Mouse (Mus musculus) forebrain, embryonic 16.5 days (tissue): ENCODE data around the gene Dnaaf1. TPM values are rescaled to one million over a fixed set of nuclear protein-coding genes. Genes with fewer than 3 reads are reported as not detected.

Source experiments
- ATAC-seq: fragments of 200-750 bp; cut with Nextera tagmentation; 2 replicates; pipeline ENCODE4 v1.8.0; 2017; ENCODE audit warnings: mild to moderate bottlenecking, moderate library complexity
- H3K27ac ChIP-seq: fragments of 300-500 bp; sonication (generic); 2 replicates; pipeline ENCODE4 v1.5.1; 2014; ENCODE audit warnings: low read length, control low read depth
- H3K27me3 ChIP-seq: fragments of 300-500 bp; sonication (generic); replicated peaks from 2 replicates; pipeline ENCODE4 v1.6.1; 2014; ENCODE audit warnings: low read length; ENCODE audit not compliant: control insufficient read depth, insufficient read depth
- H3K36me3 ChIP-seq: fragments of 300-500 bp; sonication (generic); 2 replicates; pipeline ENCODE4 v1.6.1; 2014; ENCODE audit not compliant: control insufficient read depth, insufficient read depth
- H3K4me1 ChIP-seq: fragments of 300-500 bp; sonication (generic); replicated peaks from 2 replicates; pipeline ENCODE4 v1.6.1; 2014; ENCODE audit warnings: low read length; ENCODE audit not compliant: control insufficient read depth, insufficient read depth
- H3K4me2 ChIP-seq: fragments of 300-500 bp; sonication (generic); 2 replicates; pipeline ENCODE4 v1.6.1; 2014; ENCODE audit warnings: mild to moderate bottlenecking, low read length, control low read depth
- H3K4me3 ChIP-seq: fragments of 300-500 bp; sonication (generic); replicated peaks from 2 replicates; pipeline ENCODE4 v1.5.1; 2014; ENCODE audit warnings: mild to moderate bottlenecking, low read length, control low read depth
- H3K9ac ChIP-seq: fragments of 300-500 bp; sonication (generic); replicated peaks from 2 replicates; pipeline ENCODE4 v1.6.1; 2014; ENCODE audit warnings: low read depth, low read length, control low read depth
- H3K9me3 ChIP-seq: fragments of 300-500 bp; sonication (generic); 2 replicates; pipeline ENCODE4 v1.6.1; 2016; ENCODE audit warnings: low read length; ENCODE audit not compliant: control insufficient read depth
- WGBS: fragments of 180-500 bp; shearing (Covaris S2); extraction: QIAGEN DNeasy Blood & Tissue Kit; methylation state at CpG from one replicate; pipeline ENCODE4 v1.1.7; 2014; 5-methylcytosine and 5-hydroxymethylcytosine counted together
- polyA plus RNA-seq: library from polyadenylated mRNA; unstranded; fragments of >200 nt; fragmentation: Nextera tagmentation; extraction: Ambion mirVana; gene quantifications from 2 replicates; pipeline ENCODE4 v1.2.1, GENCODE M21; 2015

Dnaaf1 gene
- polyA plus RNA-seq, 1 experiment from 2014 or later = 0.39 TPM

DNA sequence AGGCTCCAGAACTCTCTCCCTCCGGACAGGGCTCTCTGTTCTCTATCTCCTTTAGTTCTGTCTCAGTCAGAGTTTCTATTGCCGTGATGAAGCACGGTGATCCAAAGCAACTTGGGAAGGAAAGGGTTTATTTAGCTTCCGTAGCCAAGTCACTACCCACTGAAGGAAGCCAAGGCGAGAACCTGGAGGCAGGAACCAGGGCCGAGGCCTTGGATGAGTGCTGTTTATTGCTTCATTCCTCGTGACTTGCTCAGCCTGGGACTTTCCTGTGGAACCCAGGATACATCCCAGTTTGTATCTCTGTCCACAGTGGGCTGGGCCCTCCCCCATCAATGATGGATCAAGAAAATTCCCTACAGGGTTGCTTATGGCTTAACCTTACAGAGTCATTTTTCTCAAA, 61.7 kb downstream of the Dnaaf1 start:
- Histone ChIP-seq H3K4me1 (peaks cover 2% of the 10 kb centered on the region), H3K9me3 (no peaks in the 10 kb centered on the region), H3K9ac (no peak overlapping the region), H3K27me3 (no peaks in the 10 kb centered on the region), H3K36me3 (no peaks in the 10 kb centered on the region), H3K4me2 (no peak overlapping the region), H3K27ac (no peak overlapping the region), H3K4me3 (no peak overlapping the region)
- no peak for ATAC-seq
- 60% methylated on average over 7 of the region's 7 CpGs for WGBS

DNA sequence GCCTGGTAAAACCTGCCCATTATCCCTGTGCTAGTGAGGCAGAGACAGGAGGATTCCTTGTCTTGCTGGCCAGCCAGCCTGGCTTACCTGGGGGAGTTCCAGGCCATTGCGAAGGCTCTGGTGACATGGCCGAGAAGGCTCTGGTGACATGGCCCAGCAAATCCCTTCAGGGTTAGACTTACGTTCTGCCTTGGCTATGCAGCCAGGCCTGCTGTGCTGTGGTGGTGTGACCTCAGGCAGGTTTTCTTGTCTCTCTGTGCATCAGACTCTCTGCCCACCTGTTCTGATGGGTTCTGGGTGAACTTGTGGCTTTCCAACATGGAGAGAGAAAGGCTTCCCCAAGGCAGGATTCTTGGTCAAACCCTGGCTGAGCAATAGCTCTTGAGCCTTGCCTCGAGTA, 62.3 kb downstream of the Dnaaf1 start:
- no peak overlapping the region for H3K4me3 ChIP-seq
- peaks cover 2% of the 10 kb centered on the region for H3K4me1 ChIP-seq
- H3K27ac ChIP-seq = no peak overlapping the region
- H3K4me2 ChIP-seq = no peak overlapping the region
- WGBS = 82% methylated on average over 4 of the region's 4 CpGs
- no peak overlapping the region for H3K9ac ChIP-seq
- no peaks in the 10 kb centered on the region for H3K9me3 ChIP-seq
- no peaks in the 10 kb centered on the region for H3K36me3 ChIP-seq
- no peaks in the 10 kb centered on the region for H3K27me3 ChIP-seq
- ATAC-seq = no peak

DNA sequence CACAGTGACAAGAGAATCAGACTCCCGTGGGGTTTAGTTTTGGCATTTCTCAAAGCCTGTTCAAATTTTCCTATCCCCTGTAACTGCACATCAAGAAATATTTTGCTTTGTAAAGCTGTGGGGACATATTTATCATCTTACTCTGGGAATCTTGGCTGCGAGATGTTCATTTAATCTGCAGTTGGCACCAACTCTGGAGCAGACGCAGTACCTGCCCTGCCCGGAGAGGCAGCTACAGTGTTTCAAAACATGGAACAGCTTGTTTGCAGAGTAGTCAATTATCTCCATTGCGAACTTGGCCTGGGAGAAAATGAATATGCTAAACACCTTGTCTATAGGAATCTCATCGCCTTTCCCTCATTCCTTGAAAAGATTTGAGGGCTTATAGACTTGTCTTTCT, 63.2 kb downstream of the Dnaaf1 start:
- Histone ChIP-seq H3K4me1 (peaks cover 2% of the 10 kb centered on the region), H3K27ac (no peak overlapping the region), H3K27me3 (no peaks in the 10 kb centered on the region), H3K9me3 (no peaks in the 10 kb centered on the region), H3K4me2 (no peak overlapping the region), H3K4me3 (no peak overlapping the region), H3K36me3 (no peaks in the 10 kb centered on the region), H3K9ac (no peak overlapping the region)
- 42% methylated on average over 6 of the region's 6 CpGs for WGBS
- no peak for ATAC-seq

DNA sequence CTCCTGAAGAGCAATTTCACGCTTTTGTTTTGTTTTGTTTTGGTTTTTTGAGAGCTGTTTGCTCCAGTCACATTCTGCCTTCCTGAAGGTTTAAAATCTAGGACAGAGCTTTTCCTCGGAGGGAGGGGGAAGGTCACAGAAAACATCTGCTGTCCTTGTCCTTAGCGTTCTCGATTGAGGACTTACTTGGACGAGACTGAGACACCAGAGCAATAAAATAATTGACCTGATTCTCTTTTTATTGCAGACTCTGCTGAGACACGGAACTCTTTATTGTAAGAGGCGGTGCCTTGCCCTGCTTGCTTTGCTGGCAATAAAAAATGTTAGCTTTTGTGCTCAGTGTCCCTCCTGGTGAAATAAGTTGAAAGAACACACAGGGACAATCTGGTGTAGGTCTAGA, 64.8 kb downstream of the Dnaaf1 start:
- Histone ChIP-seq H3K4me2 (no peak overlapping the region), H3K9me3 (no peaks in the 10 kb centered on the region), H3K27me3 (no peaks in the 10 kb centered on the region), H3K4me1 (no peaks in the 10 kb centered on the region; the same call in 1 of the 2 replicates), H3K27ac (no peak overlapping the region), H3K9ac (no peak overlapping the region), H3K4me3 (no peak overlapping the region), H3K36me3 (no peaks in the 10 kb centered on the region)
- 69% methylated on average over 7 of the region's 7 CpGs for WGBS
- no peak for ATAC-seq

DNA sequence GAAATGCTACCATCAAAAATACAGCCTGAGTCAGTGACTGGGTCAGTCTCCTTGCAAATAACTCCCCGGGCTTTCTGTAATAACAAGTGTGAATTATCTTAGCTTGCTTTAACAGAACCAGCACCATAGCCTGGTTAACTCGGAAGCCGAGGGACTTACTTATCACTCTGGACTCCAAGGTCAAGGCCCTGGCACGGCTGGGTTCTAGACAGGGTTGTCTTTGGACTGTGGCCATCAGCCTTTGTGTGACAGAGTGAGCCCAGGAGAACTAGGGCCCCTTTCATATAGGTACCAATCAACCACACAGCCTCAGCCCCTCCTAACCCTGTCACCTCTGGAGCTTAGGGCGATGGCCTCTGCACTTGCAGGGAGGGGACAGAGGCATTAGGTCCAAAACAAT, 66.0 kb downstream of the Dnaaf1 start:
- H3K27ac ChIP-seq = no peak overlapping the region
- ATAC-seq = no peak
- no peak overlapping the region for H3K4me2 ChIP-seq
- H3K27me3 ChIP-seq = no peaks in the 10 kb centered on the region
- H3K9ac ChIP-seq = no peak overlapping the region
- WGBS = 83% methylated on average over 5 of the region's 5 CpGs
- H3K4me3 ChIP-seq = no peak overlapping the region
- no peaks in the 10 kb centered on the region for H3K36me3 ChIP-seq
- no peaks in the 10 kb centered on the region for H3K9me3 ChIP-seq
- H3K4me1 ChIP-seq = no peaks in the 10 kb centered on the region; the same call in 1 of the 2 replicates

DNA sequence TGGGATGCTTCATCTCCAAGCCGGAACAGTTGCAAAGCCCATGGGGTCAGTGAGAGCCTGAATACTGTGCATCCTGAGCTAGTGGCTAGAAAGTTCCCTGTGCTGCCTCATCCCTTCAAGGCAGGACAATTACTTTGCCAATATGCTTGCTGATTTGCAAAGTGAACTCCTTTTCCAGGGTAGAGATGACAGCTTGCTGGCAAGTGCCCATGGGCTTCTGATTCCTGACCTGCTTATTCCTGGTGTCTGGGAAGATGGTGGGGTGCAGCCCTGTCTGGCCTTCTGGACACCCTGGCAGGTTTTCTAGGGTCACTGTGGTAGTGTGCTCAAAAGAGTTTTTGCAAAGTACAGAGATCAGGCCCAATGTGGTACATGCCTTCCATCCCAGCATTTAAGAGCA, 67.9 kb downstream of the Dnaaf1 start:
- Histone ChIP-seq H3K4me1 (no peaks in the 10 kb centered on the region; the same call in 1 of the 2 replicates), H3K27me3 (no peaks in the 10 kb centered on the region), H3K36me3 (no peaks in the 10 kb centered on the region), H3K4me3 (no peak overlapping the region), H3K9ac (no peak overlapping the region), H3K9me3 (no peaks in the 10 kb centered on the region; the same call in 1 of the 2 replicates), H3K27ac (no peak overlapping the region), H3K4me2 (no peak overlapping the region)
- ATAC-seq = no peak
- WGBS = 100% methylated on average over 1 of the region's 1 CpGs

DNA sequence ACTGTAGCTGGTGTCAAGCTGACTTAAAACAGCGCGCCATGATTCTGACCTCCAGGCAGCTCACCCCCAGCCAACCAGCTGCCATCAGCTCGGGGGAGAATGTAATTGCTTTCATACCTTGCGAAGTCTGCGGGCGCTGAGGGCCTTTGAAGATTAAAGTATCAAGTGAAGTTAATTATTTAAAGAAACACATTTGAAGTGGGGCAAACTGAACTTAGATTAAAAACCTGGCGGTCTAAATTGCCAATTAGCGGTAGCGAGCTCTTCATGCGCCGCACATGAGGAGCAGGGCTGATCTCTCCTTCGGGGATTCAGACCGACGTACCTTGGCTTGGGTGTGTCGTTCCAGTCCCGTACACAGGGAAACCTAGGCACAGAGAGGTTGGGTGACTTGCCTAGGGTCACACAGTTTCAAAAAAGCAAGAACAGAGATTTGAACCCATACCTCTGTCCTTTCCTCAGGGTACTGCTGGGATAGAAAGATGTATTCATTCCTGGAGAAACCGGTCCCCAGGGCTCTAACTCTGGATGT, 69.5 kb downstream of the Dnaaf1 start:
- WGBS = 67% methylated on average over 17 of the region's 17 CpGs
- no peaks in the 10 kb centered on the region for H3K4me1 ChIP-seq
- H3K27me3 ChIP-seq = no peaks in the 10 kb centered on the region
- no peak overlapping the region for H3K4me2 ChIP-seq
- no peaks in the 10 kb centered on the region for H3K36me3 ChIP-seq
- no peaks in the 10 kb centered on the region; the same call in 1 of the 2 replicates for H3K9me3 ChIP-seq
- H3K4me3 ChIP-seq = no peak overlapping the region
- no peak overlapping the region for H3K27ac ChIP-seq
- no peak for ATAC-seq
- no peak overlapping the region for H3K9ac ChIP-seq

DNA sequence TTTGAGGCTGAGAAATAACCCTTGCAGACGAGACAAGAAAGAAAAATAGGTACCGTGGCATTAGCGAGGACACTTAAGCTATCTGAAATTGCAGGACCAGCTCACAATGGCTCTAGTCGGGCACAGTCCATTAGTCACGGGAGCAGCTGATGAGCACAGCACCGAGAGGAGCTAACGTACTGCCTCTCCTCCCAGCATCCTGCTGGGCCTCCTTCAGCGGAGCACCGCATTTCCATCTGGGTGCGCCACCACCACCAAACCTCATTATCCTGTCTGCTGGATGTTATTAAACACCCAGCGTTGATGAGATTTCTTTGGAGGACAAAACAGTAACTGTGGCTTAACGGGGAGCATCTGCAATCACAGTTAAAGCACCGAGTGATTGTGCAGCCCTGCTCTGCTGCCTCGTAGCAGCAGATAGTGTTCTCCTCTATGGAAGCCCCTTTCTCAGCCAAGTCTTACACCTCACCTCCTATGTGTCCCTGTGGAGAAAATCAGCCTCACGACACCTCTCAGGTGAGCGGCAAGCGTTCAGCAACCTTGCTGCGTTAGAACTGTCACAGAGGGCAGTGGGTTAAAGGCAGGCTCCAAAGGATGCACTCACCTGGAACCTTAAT, 70.1 kb downstream of the Dnaaf1 start:
- H3K4me1 ChIP-seq = no peaks in the 10 kb centered on the region
- no peak for ATAC-seq
- no peak overlapping the region for H3K9ac ChIP-seq
- H3K27me3 ChIP-seq = no peaks in the 10 kb centered on the region
- H3K4me3 ChIP-seq = no peak overlapping the region
- H3K9me3 ChIP-seq = no peaks in the 10 kb centered on the region; the same call in 1 of the 2 replicates
- H3K27ac ChIP-seq = no peak overlapping the region
- no peaks in the 10 kb centered on the region for H3K36me3 ChIP-seq
- 54% methylated on average over 18 of the region's 18 CpGs for WGBS
- no peak overlapping the region for H3K4me2 ChIP-seq

DNA sequence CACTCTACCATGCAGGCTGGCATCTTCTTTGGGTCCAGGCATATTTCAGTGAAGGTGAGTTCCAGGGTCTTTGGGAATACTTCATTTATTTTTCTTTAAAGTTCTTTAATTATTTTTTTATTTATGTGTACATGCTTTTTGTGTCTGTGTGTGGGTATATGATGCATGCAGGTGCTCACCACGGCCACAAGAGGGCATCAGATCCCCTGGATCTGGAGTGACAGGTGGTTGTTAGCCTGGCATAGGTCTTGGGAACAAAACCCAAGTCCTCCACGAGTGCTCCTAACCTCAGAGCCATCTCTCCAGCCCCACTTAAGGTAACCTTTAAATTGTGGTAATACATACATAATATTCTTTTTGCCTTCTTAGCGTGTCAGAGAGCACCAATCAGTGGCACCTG, 71.2 kb downstream of the Dnaaf1 start:
- no peaks in the 10 kb centered on the region; the same call in 1 of the 2 replicates for H3K9me3 ChIP-seq
- ATAC-seq = no peak
- no peaks in the 10 kb centered on the region for H3K27me3 ChIP-seq
- H3K4me2 ChIP-seq = no peak overlapping the region
- H3K4me1 ChIP-seq = no peaks in the 10 kb centered on the region
- H3K9ac ChIP-seq = no peak overlapping the region
- no peak overlapping the region for H3K4me3 ChIP-seq
- 78% methylated on average over 3 of the region's 3 CpGs for WGBS
- H3K36me3 ChIP-seq = no peaks in the 10 kb centered on the region
- no peak overlapping the region for H3K27ac ChIP-seq

DNA sequence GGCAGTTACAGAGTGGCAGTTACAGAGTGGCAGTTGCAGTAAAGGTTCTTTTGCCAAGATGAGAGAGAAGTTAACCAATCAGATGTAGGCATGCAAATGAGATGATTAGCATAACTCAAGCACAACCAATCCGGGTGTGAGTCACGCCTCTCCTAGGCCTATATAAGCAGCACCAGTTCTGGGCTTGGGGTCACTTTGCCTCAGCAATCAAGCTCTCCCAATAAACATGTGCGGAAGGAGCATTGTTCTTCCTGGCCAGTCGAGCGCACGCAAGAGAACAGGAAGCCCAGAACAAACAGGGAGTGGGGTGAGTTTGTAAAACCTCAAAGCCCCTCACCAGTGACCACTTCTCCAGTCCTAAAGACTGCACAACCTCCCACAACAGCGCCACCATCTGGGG, 71.8 kb downstream of the Dnaaf1 start:
- Histone ChIP-seq H3K27me3 (no peaks in the 10 kb centered on the region), H3K9me3 (no peaks in the 10 kb centered on the region; the same call in 1 of the 2 replicates), H3K4me3 (no peak overlapping the region), H3K36me3 (no peaks in the 10 kb centered on the region), H3K27ac (no peak overlapping the region), H3K9ac (no peak overlapping the region), H3K4me2 (no peak overlapping the region), H3K4me1 (no peaks in the 10 kb centered on the region)
- 82% methylated on average over 7 of the region's 7 CpGs for WGBS
- ATAC-seq = no peak
